Mouse (Mus musculus): ENCODE data around the gene Ldah. TPM values are rescaled to one million over a fixed set of nuclear protein-coding genes. Genes with fewer than 3 reads are reported as not detected.

The Ldah gene
- polyA plus RNA-seq, 1 experiment: 0.23 TPM

DNA sequence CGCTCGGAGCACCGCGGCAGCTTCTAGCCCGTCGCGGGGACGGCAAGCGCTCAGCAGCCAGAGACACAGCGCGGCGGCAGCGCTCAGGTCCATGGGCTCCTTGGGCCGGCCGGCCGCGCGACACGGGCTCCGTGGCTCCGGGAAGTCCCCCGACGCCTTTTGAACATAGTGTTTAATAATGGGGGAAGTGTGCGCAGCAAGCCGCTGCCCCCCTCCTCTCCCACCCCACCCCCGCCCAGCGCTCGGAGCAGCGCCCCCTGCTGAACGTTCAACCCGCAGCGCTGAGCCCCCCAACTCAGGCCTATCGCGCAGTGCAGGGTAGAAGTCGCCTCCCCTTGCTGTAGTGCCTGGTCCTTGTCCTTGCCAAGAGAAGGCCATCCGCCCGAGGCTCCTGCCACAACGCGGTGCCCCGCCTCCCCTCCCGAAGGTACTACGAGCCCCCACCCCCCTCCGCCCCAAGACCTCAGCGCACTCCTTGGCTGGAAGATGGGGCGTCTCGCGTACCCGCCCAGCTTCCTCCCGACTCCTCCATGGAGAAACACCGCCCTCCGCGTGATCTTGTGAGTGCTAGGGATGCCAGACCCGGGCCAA lies 94.0 kb downstream of the Ldah start, which contains the start of gene Gdf7:
Gene Gdf7 (minus strand): TSS at position 114 of the 591 bp plus-strand sequence.
- Histone ChIP-seq H3K27me3 (ENCODE audit: control insufficient read depth) (peaks cover 86% of the 10 kb centered on the region), H3K4me1 (ENCODE audit: control insufficient read depth) (peaks cover 3% of the 10 kb centered on the region)

DNA sequence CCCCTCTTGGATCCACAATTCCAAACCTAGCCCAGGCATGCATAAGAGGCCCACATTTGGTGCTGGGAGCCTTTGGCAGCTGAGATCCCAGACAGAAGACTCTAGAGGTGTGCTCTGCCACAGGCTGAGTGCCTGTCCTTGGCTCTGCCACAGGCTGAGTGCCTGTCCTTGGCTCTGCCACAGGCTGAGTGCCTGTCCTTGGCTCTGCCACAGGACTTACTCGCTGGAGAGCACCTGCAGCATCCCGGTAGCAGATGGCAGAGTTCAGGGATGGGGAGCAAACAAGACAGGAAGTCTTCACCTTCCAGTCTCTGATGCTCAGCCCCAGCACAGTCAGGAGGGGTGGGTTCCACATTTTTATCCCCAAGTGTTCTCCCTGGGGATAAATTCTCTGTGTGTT lies 97.4 kb downstream of the Ldah start:
- Histone ChIP-seq H3K9me3 (ENCODE audit: control insufficient read depth, low read length) (no peaks in the 10 kb centered on the region; the same call in 1 of the 2 replicates), H3K4me1 (ENCODE audit: control insufficient read depth) (peaks cover 4% of the 10 kb centered on the region), H3K36me3 (ENCODE audit: control insufficient read depth) (no peaks in the 10 kb centered on the region), H3K4me3 (replicated peaks) (no peak overlapping the region), H3K27me3 (ENCODE audit: control insufficient read depth) (peaks cover 58% of the 10 kb centered on the region)
- TF ChIP-seq TAL1 (IDR thresholded peaks at IDR 0.05; ENCODE audit: low read length) (no peak), GATA1 (IDR thresholded peaks at IDR 0.05; ENCODE audit: low read length) (no peak)

More for the DNA sequence above, 94.0 kb downstream of the Ldah start, which contains the start of gene Gdf7:
- no peak for TF ChIP-seq GATA1 (IDR thresholded peaks at IDR 0.05; ENCODE audit: low read length)
- TF ChIP-seq TAL1 (IDR thresholded peaks at IDR 0.05; ENCODE audit: low read length): no peak
- Histone ChIP-seq H3K9me3 (ENCODE audit: control insufficient read depth, low read length) (peaks cover 4% of the 10 kb centered on the region; the same call in 1 of the 2 replicates), H3K36me3 (ENCODE audit: control insufficient read depth) (no peaks in the 10 kb centered on the region), H3K4me3 (replicated peaks) (no peak within 1 kb of the TSS)

DNA sequence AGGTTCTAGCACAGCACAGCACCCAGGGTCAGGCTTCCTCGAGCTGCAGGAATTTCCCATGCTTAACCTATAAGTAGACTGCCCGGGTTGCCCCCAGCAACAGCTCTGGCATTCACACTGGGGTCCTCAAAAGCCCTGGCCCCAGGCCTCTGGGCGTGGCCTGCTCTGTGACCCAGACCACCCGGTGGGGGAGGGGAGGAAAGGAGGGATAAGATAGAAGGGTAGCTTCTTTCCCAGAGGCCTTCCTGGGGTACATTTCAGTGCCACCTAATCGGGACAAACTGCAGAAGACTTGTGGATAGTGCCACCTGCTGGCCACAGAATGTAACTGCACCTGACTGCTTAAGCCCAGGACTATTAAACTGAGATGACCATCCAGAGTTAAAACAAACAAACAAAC lies 98.5 kb downstream of the Ldah start:
- TF ChIP-seq GATA1 (IDR thresholded peaks at IDR 0.05; ENCODE audit: low read length): no peak
- no peak for TF ChIP-seq TAL1 (IDR thresholded peaks at IDR 0.05; ENCODE audit: low read length)
- Histone ChIP-seq H3K27me3 (ENCODE audit: control insufficient read depth) (peaks cover 58% of the 10 kb centered on the region), H3K9me3 (ENCODE audit: control insufficient read depth, low read length) (no peaks in the 10 kb centered on the region), H3K4me1 (ENCODE audit: control insufficient read depth) (peaks cover 4% of the 10 kb centered on the region), H3K4me3 (replicated peaks) (no peak overlapping the region), H3K36me3 (ENCODE audit: control insufficient read depth) (no peaks in the 10 kb centered on the region)

DNA sequence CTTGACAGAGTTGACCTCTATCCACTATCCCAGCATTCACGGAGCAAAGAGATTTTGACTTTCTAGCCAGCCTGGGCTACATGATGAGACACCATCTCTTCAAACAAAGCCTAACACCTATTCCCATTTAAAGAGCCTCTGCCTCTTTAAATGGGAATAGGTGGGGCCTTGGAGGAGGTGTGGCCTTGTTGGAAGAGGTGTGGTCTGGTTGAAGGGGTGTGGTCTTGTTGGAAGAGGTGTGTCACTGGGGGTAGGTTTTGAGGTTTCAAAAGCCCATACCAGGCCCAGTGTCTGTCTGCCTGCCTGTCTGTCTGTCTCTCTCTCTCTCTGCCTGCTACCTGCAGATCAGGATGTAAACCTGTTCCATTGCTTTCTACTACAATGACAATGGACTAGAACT lies 99.0 kb downstream of the Ldah start:
- H3K4me1 ChIP-seq (ENCODE audit: control insufficient read depth): peaks cover 4% of the 10 kb centered on the region
- H3K27me3 ChIP-seq (ENCODE audit: control insufficient read depth): peaks cover 58% of the 10 kb centered on the region
- TF ChIP-seq TAL1 (IDR thresholded peaks at IDR 0.05; ENCODE audit: low read length) (no peak), GATA1 (IDR thresholded peaks at IDR 0.05; ENCODE audit: low read length) (no peak)

DNA sequence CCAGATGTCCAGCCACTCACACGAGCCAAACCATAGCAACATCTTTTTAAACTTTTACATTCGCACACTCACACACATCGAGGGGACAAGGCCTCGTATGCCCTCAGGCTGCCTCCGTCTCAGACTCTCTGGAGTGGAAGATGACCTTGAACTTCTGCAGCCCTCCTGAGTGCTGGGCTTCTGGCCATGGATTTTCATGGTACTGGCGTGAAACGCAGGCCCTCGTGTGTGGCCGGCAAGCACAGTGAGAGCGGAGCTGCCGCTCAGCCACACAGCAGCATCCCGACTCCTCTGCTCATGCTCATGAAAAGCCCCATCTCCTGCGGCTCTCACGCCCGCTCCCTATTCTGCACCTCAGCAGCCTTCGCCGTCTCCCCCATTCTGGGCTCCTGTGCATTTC lies 103.1 kb downstream of the Ldah start:
- TF ChIP-seq GATA1 (IDR thresholded peaks at IDR 0.05; ENCODE audit: low read length): no peak
- no peak for TF ChIP-seq TAL1 (IDR thresholded peaks at IDR 0.05; ENCODE audit: low read length)
- H3K4me3 ChIP-seq (replicated peaks): no peak overlapping the region
- H3K36me3 ChIP-seq (ENCODE audit: control insufficient read depth): no peaks in the 10 kb centered on the region
- peaks cover 26% of the 10 kb centered on the region for H3K27me3 ChIP-seq (ENCODE audit: control insufficient read depth)
- H3K4me1 ChIP-seq (ENCODE audit: control insufficient read depth): peaks cover 13% of the 10 kb centered on the region
- H3K9me3 ChIP-seq (ENCODE audit: control insufficient read depth, low read length): no peaks in the 10 kb centered on the region; the same call in 1 of the 2 replicates

More for the DNA sequence above, 99.0 kb downstream of the Ldah start:
- H3K9me3 ChIP-seq (ENCODE audit: control insufficient read depth, low read length): no peaks in the 10 kb centered on the region; the same call in 1 of the 2 replicates
- H3K4me3 ChIP-seq (replicated peaks): no peak overlapping the region
- no peaks in the 10 kb centered on the region for H3K36me3 ChIP-seq (ENCODE audit: control insufficient read depth)

DNA sequence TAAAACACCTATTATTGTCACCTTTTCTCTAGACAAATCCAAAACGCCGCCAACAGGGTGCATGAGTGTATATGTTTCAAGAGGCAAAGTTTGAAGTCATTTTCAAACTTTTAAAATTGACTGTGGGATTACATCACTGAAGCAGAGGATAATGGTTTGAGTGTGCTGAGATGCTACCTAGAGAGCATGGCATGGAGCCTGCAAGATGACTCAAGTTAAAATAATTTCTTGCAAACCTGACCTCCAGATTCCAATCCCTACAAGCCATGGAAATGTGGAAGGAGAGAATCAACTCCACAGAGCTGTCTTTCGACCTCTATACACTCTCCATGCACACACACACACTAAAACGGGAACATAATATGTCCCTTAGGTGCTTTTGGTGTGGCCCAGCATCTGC lies 104.4 kb downstream of the Ldah start:
- Histone ChIP-seq H3K4me3 (replicated peaks) (no peak overlapping the region), H3K36me3 (ENCODE audit: control insufficient read depth) (no peaks in the 10 kb centered on the region), H3K9me3 (ENCODE audit: control insufficient read depth, low read length) (no peaks in the 10 kb centered on the region; the same call in 1 of the 2 replicates), H3K27me3 (ENCODE audit: control insufficient read depth) (peaks cover 25% of the 10 kb centered on the region), H3K4me1 (ENCODE audit: control insufficient read depth) (peaks cover 9% of the 10 kb centered on the region)
- no peak for TF ChIP-seq TAL1 (IDR thresholded peaks at IDR 0.05; ENCODE audit: low read length)
- no peak for TF ChIP-seq GATA1 (IDR thresholded peaks at IDR 0.05; ENCODE audit: low read length)

DNA sequence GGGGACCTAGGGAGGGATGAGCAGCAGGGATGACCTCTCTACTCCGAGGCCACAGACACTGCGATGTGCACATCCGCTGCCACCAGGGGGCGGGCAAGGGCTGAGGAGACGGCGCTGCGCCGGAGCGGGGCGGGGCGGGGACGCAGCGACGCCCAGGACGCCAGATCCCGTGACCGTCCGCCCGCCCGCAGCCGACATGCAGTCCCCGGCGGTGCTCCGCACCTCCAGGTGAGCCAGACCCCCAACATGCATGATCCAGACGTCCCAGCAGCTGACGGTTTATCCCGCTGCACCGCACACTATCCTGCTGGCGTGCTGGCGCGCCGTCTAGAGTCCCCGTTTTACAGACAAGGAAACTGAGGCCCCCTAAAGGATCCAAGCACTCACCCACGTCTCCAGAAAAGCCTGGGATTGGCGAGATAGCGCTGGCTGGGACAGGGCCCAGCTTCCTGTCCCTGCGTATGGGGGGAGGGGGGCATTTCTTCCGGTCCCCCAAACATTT lies 105.4 kb downstream of the Ldah start, which contains the start of gene Hs1bp3:
Gene Hs1bp3 (plus strand): TSS at position 163 of the 502 bp plus-strand sequence.
- H3K9me3 ChIP-seq (ENCODE audit: control insufficient read depth, low read length): no peaks in the 10 kb centered on the region; the same call in 1 of the 2 replicates
- H3K27me3 ChIP-seq (ENCODE audit: control insufficient read depth): peaks cover 25% of the 10 kb centered on the region
- peaks cover 9% of the 10 kb centered on the region for H3K4me1 ChIP-seq (ENCODE audit: control insufficient read depth)
- peak within 1 kb of the TSS; percentile 64 for H3K4me3 ChIP-seq (replicated peaks)
- H3K36me3 ChIP-seq (ENCODE audit: control insufficient read depth): peaks cover 3% of the 10 kb centered on the region; the same call in 1 of the 2 replicates
- TF ChIP-seq GATA1 (IDR thresholded peaks at IDR 0.05; ENCODE audit: low read length) (no peak), TAL1 (IDR thresholded peaks at IDR 0.05; ENCODE audit: low read length) (no peak)

DNA sequence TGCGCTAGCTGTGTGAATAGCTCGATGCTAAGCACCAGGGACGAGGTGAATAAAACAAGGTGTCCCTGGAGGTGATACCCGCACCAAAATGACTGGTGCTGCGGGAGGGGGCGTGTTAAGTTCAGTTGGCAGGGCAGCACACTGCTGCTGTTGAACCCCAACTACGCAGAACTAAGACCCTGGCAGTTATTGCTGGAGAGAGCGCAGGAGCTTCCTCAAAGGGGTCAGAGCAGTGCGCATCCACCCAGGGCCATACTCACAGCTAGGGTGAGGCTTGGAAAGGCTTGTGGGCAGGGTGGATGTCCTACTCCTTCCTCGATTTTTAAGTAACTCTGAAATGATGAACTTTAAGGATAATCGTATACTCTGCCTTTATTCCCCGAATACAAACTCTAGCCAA lies 105.9 kb downstream of the Ldah start:
- peaks cover 9% of the 10 kb centered on the region for H3K4me1 ChIP-seq (ENCODE audit: control insufficient read depth)

DNA sequence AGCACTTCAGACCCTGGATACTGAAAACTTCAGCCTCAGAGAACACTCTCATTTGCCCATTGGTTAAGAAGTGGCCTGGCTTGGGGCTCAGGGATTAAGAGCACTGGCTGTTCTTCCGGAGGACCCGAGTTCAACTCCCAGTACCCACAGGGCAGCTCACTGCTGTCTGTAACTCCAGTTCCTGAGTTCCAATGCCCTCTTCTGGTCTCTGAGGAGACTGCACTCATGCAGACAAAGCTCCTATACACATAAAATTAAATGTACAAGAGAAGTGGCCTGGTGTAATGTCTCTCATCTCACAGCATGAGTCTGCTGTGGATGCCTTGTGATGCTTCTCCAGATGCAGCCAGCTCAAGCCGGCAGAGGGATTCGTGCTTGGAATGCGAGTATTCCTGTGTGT lies 108.6 kb downstream of the Ldah start:
- Histone ChIP-seq H3K27me3 (ENCODE audit: control insufficient read depth) (peaks cover 7% of the 10 kb centered on the region), H3K4me3 (replicated peaks) (no peak overlapping the region), H3K9me3 (ENCODE audit: control insufficient read depth, low read length) (no peaks in the 10 kb centered on the region; the same call in 1 of the 2 replicates), H3K4me1 (ENCODE audit: control insufficient read depth) (peaks cover 9% of the 10 kb centered on the region), H3K36me3 (ENCODE audit: control insufficient read depth) (peaks cover 9% of the 10 kb centered on the region; the same call in 1 of the 2 replicates)
- TF ChIP-seq TAL1 (IDR thresholded peaks at IDR 0.05; ENCODE audit: low read length): no peak
- TF ChIP-seq GATA1 (IDR thresholded peaks at IDR 0.05; ENCODE audit: low read length): no peak

More for the DNA sequence above, 105.9 kb downstream of the Ldah start:
- H3K36me3 ChIP-seq (ENCODE audit: control insufficient read depth): peaks cover 6% of the 10 kb centered on the region; the same call in 1 of the 2 replicates
- H3K9me3 ChIP-seq (ENCODE audit: control insufficient read depth, low read length): no peaks in the 10 kb centered on the region; the same call in 1 of the 2 replicates
- TF ChIP-seq GATA1 (IDR thresholded peaks at IDR 0.05; ENCODE audit: low read length) (no peak), TAL1 (IDR thresholded peaks at IDR 0.05; ENCODE audit: low read length) (no peak)
- H3K27me3 ChIP-seq (ENCODE audit: control insufficient read depth): peaks cover 25% of the 10 kb centered on the region
- H3K4me3 ChIP-seq (replicated peaks): peak overlapping the region; percentile 64
